Mouse (Mus musculus): ENCODE data around the gene Abtb2.

Abtb2 gene

GRCm38 (mm10) chr2:103601126-103601525, 35.0 kb downstream of the Abtb2 start:
- POLR2A ChIA-PET = interaction anchor here in 2 of 4 experiments (1.0 to 1.4 kb wide), 4 partner anchors 9 to 35 kb away, joined by 3 to 5 read pairs (median 4); partner anchors contain the start of gene Abtb2 (in 1 of the 2)
- CTCF ChIA-PET = no interaction called here

- POLR2A ChIA-PET = interaction anchor here in 1 of 4 experiments (1.2 to 1.4 kb wide), 2 partner anchors 10 to 20 kb away, joined by 4 to 5 read pairs; no protein-coding TSS in a partner anchor
- CTCF ChIA-PET = no interaction called here
These were observed 35.4 kb downstream of the Abtb2 start for GRCm38 (mm10) chr2:103601531-103601930.

- POLR2A ChIA-PET = interaction anchor here in 2 of 4 experiments (0.6 to 2.4 kb wide), 2 partner anchors 10 to 538 kb away, joined by 7 to 8 read pairs; no protein-coding TSS in a partner anchor
- CTCF ChIA-PET = no interaction called here
These were observed 37.1 kb downstream of the Abtb2 start for GRCm38 (mm10) chr2:103603209-103603608.

- ChIA-PET POLR2A (interaction anchor here in 1 of 4 experiments (2.4 kb wide), 1 partner anchor 11 kb away, joined by 8 read pairs; no protein-coding TSS in a partner anchor), CTCF (no interaction called here)
These were observed 37.8 kb downstream of the Abtb2 start for GRCm38 (mm10) chr2:103603869-103604268.

- ChIA-PET POLR2A (interaction anchor here in 1 of 4 experiments (2.4 kb wide), 1 partner anchor 13 kb away, joined by 8 read pairs; no protein-coding TSS in a partner anchor), CTCF (no interaction called here)
These were observed 39.8 kb downstream of the Abtb2 start for GRCm38 (mm10) chr2:103605805-103606498.

- POLR2A ChIA-PET = interaction anchor here in 2 of 4 experiments (1.3 to 1.5 kb wide), 3 partner anchors 11 to 41 kb away, joined by 3 to 6 read pairs (median 3); no protein-coding TSS in a partner anchor
- CTCF ChIA-PET = interaction anchor here in 1 of 4 experiments (0.6 kb wide), 1 partner anchor 51 kb away, joined by 14 read pairs; no protein-coding TSS in a partner anchor
These were observed 41.8 kb downstream of the Abtb2 start for GRCm38 (mm10) chr2:103607926-103608325.

- ChIA-PET POLR2A (interaction anchor here in 2 of 4 experiments (1.0 to 1.5 kb wide), 3 partner anchors 18 to 172 kb away, joined by 3 to 6 read pairs (median 3); no protein-coding TSS in a partner anchor), CTCF (no interaction called here)
These were observed 42.8 kb downstream of the Abtb2 start for GRCm38 (mm10) chr2:103608947-103609346.

- POLR2A ChIA-PET = interaction anchor here in 1 of 4 experiments (0.6 to 1.0 kb wide), 2 partner anchors 173 to 354 kb away, joined by 3 read pairs; no protein-coding TSS in a partner anchor
- CTCF ChIA-PET = no interaction called here
These were observed 43.4 kb downstream of the Abtb2 start for GRCm38 (mm10) chr2:103609499-103609898.

- POLR2A ChIA-PET = interaction anchor here in 1 of 4 experiments (0.7 to 1.3 kb wide), 3 partner anchors 9 to 45 kb away, joined by 3 to 5 read pairs (median 4); partner anchors contain the start of gene Abtb2
- CTCF ChIA-PET = no interaction called here
These were observed 44.9 kb downstream of the Abtb2 start for GRCm38 (mm10) chr2:103610831-103611535.

- ChIA-PET CTCF (no interaction called here), POLR2A (no interaction called here)
These were observed 47.8 kb downstream of the Abtb2 start for GRCm38 (mm10) chr2:103613865-103614264.

- CTCF ChIA-PET = no interaction called here
- POLR2A ChIA-PET = no interaction called here
These were observed 48.9 kb downstream of the Abtb2 start for GRCm38 (mm10) chr2:103615028-103615427.

- CTCF ChIA-PET = interaction anchor here in 1 of 4 experiments (0.6 to 0.7 kb wide), 2 partner anchors 71 to 118 kb away, joined by 3 to 5 read pairs; no protein-coding TSS in a partner anchor
- POLR2A ChIA-PET = interaction anchor here in 1 of 4 experiments (1.0 to 1.4 kb wide), 4 partner anchors 18 to 25 kb away, joined by 3 to 6 read pairs (median 3); no protein-coding TSS in a partner anchor
These were observed 52.3 kb downstream of the Abtb2 start for GRCm38 (mm10) chr2:103618407-103618806.

GRCm38 (mm10) chr2:103622950-103623349, 56.8 kb downstream of the Abtb2 start:
- ChIA-PET CTCF (no interaction called here), POLR2A (no interaction called here)

GRCm38 (mm10) chr2:103625349-103625932, 59.3 kb downstream of the Abtb2 start:
- ChIA-PET CTCF (no interaction called here), POLR2A (interaction anchor here in 1 of 4 experiments (1.5 to 1.8 kb wide), 2 partner anchors 8 to 17 kb away, joined by 3 to 4 read pairs; no protein-coding TSS in a partner anchor)

GRCm38 (mm10) chr2:103627101-103627500, 61.0 kb downstream of the Abtb2 start:
- CTCF ChIA-PET = no interaction called here
- POLR2A ChIA-PET = no interaction called here

- POLR2A ChIA-PET = interaction anchor here in 1 of 4 experiments (0.9 kb wide), 1 partner anchor 64 kb away, joined by 3 read pairs; no protein-coding TSS in a partner anchor
- CTCF ChIA-PET = interaction anchor here in 1 of 4 experiments (1.0 kb wide), 1 partner anchor 83 kb away, joined by 3 read pairs; no protein-coding TSS in a partner anchor
These were observed 63.8 kb downstream of the Abtb2 start for GRCm38 (mm10) chr2:103629956-103630355.

- ChIA-PET POLR2A (no interaction called here), CTCF (no interaction called here)
These were observed 65.2 kb downstream of the Abtb2 start for GRCm38 (mm10) chr2:103631293-103631717.

GRCm38 (mm10) chr2:103632136-103632925, 66.2 kb downstream of the Abtb2 start:
- ChIA-PET CTCF (interaction anchor here in 1 of 4 experiments (0.5 kb wide), 1 partner anchor 133 kb away, joined by 3 read pairs; no protein-coding TSS in a partner anchor), POLR2A (interaction anchor here in 1 of 4 experiments (1.0 to 1.1 kb wide), 2 partner anchors 8 to 86 kb away, joined by 3 to 4 read pairs; no protein-coding TSS in a partner anchor)

Measured in embryonic stem cell, embryonic (primary cell).